Mouse (Mus musculus) midbrain, embryonic 13.5 days (tissue): ENCODE results near the gene Dusp2. TPM values are rescaled to one million over a fixed set of nuclear protein-coding genes. Genes with fewer than 3 reads are reported as not detected.
A peak's percentile ranks its signal among the peaks of the same experiment; 100 is the strongest.
"Not testable (repeated sequence)": the region's sequence is repeated elsewhere in the genome, so short reads cannot be mapped to it uniquely, and the experiment has no call there.

Experiments used
- ATAC-seq: fragments of 200-750 bp; cut with Nextera tagmentation; 2 replicates; pipeline ENCODE4 v1.8.0; 2017; ENCODE audit warnings: mild to moderate bottlenecking, moderate TSS enrichment, moderate library complexity
- H3K27ac ChIP-seq: fragments of 300-500 bp; sonication (generic); 2 replicates; pipeline ENCODE4 v1.5.1; 2015; ENCODE audit warnings: inconsistent platforms, mild to moderate bottlenecking, moderate library complexity
- H3K27me3 ChIP-seq: fragments of 300-500 bp; sonication (generic); 2 replicates; pipeline ENCODE4 v1.6.1; 2015; ENCODE audit warnings: mild to moderate bottlenecking, inconsistent platforms
- H3K36me3 ChIP-seq: fragments of 300-500 bp; sonication (generic); 2 replicates; pipeline ENCODE4 v1.6.1; 2015; ENCODE audit warnings: mild to moderate bottlenecking, inconsistent platforms
- H3K4me1 ChIP-seq: fragments of 300-500 bp; sonication (generic); replicated peaks from 2 replicates; pipeline ENCODE4 v1.6.1; 2015; ENCODE audit warnings: inconsistent platforms
- H3K4me2 ChIP-seq: fragments of 300-500 bp; sonication (generic); replicated peaks from 2 replicates; pipeline ENCODE4 v1.6.1; 2015; ENCODE audit warnings: moderate library complexity, mild to moderate bottlenecking, inconsistent platforms
- H3K4me3 ChIP-seq: fragments of 300-500 bp; sonication (generic); replicated peaks from 2 replicates; pipeline ENCODE4 v1.5.1; 2015; ENCODE audit warnings: mild to moderate bottlenecking, inconsistent platforms
- H3K9ac ChIP-seq: fragments of 300-500 bp; sonication (generic); replicated peaks from 2 replicates; pipeline ENCODE4 v1.6.1; 2015; ENCODE audit warnings: mild to moderate bottlenecking, inconsistent platforms
- H3K9me3 ChIP-seq: fragments of 300-500 bp; sonication (generic); 2 replicates; pipeline ENCODE4 v1.6.1; 2016; ENCODE audit warnings: mild to moderate bottlenecking, inconsistent platforms
- WGBS: fragments of 180-500 bp; shearing (Covaris S2); methylation state at CpG from one replicate; pipeline ENCODE4 v1.1.7; 2015; 5-methylcytosine and 5-hydroxymethylcytosine counted together
- polyA plus RNA-seq: library from polyadenylated mRNA; unstranded; fragments of >200 nt; fragmentation: Nextera tagmentation; extraction: Ambion mirVana; gene quantifications from 2 replicates; pipeline ENCODE4 v1.2.1, GENCODE M21; 2015

Dusp2 gene
- 4.3 and 4.4 TPM in 2 replicates for polyA plus RNA-seq

DNA sequence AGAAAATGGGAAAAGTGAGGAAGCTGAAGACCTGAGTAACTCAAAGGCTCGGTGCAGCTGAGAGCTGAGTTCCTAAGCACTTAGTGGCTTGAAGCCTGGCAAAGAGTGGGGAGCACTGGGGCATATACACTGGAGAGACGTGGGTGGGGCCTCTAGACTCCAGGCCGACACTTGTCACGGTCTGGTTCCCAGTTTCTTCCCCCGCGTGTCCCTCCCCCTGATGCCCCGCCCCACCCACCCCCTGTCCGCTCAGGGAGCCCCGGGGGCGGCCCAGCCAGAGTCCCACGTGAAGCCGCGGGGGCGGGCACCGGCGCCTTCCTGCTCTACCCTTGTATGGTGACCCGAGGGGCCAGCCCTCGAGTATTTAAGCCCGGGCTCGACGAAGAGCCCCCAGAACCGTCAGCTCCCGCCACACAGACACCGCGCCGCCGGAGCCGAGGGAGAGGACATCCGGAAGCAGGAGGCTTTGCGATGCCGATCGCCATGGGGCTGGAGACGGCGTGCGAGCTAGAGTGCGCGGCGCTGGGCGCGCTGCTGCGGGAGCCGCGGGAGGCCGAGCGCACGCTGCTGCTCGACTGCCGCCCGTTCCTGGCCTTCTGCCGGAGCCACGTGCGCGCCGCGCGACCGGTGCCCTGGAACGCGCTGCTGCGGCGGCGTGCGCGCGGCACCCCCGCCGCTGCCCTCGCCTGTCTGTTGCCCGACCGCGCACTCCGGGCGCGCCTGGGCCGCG lies at the start of gene Dusp2:
Gene Dusp2, plus strand, starts transcription at position 393 of the 730 bp plus-strand sequence.
- peaks cover 51% of the 10 kb centered on the region for H3K27me3 ChIP-seq
- peaks cover 13% of the 10 kb centered on the region for H3K4me1 ChIP-seq
- peak within 1 kb of the TSS; percentile 69 for H3K9ac ChIP-seq
- peak within 1 kb of the TSS; percentile 84 for H3K4me2 ChIP-seq
- no peaks in the 10 kb centered on the region for H3K36me3 ChIP-seq
- peak within 1 kb of the TSS; percentile 54 for H3K4me3 ChIP-seq
- ATAC-seq = peak; percentile 85
- no peak within 1 kb of the TSS for H3K27ac ChIP-seq
- no peaks in the 10 kb centered on the region for H3K9me3 ChIP-seq
- WGBS = under 1% methylated on average over 75 of the region's 76 CpGs

DNA sequence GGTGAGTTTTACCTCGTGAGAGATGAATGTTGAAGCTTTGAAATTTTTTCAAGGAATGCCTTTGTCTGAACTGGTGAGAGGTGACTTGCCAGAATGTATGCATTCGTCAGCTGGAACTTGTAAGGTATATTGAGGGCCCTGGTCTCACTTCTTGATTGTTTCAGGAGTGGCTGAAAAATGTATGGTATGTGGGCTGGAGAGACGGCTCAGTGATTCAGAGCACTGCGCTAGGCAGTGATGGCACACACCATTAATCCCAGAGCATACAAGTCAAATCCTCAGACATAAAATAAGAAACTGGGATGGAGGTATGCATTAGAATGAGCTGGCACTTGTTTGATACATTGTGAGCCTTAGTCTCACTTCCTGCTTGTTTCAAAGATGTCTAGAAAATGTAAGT lies 43.7 kb upstream of the Dusp2 start:
- peaks cover 76% of the 10 kb centered on the region for H3K36me3 ChIP-seq
- H3K9me3 ChIP-seq = no peaks in the 10 kb centered on the region
- H3K4me3 ChIP-seq = no peak overlapping the region
- no peaks in the 10 kb centered on the region for H3K4me1 ChIP-seq
- no peaks in the 10 kb centered on the region for H3K27me3 ChIP-seq
- H3K4me2 ChIP-seq = no peak overlapping the region
- WGBS = 87% methylated on average over 4 of the region's 4 CpGs
- no peak overlapping the region for H3K9ac ChIP-seq
- no peak for ATAC-seq
- no peak overlapping the region for H3K27ac ChIP-seq

DNA sequence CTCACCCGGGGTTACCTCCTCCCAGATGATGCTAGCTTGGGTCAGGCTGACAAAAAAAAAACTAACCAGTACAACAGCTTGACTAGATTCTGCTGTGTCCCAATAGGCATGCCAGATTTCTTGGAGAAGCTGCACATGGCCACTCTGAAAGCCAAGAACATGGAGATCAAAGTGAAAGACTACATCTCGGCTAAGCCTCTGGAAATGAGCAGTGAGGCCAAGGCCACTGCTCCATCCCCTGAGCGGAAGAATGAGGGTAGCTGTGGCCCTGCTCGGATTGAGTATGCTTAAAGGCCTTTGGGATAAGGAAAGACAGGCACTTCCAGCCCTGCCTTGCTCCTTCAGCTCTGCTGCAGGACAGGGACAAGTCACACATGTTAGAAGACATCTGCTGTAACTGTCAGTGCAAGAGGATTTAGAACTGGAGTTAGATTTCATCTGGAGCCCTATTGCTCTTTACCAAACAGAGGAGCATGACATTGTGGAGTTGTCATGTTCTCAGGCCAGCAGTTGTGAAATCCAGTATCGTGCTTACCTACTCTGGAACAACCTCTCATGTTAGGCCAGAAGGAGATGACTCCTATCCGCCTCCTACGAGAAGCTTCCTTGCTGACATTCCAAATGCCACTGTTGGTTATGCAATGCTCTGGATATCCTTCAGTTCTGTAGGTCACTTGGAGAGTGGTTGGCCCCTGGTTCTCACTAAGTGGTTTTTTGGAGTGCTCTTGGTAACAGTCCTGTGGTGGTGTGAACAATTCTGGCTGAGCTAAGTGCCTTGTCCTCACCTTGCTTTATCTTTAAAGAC lies 38.8 kb upstream of the Dusp2 start:
- no peak for ATAC-seq
- Histone ChIP-seq H3K4me1 (no peaks in the 10 kb centered on the region), H3K27me3 (no peaks in the 10 kb centered on the region), H3K9me3 (no peaks in the 10 kb centered on the region), H3K4me3 (no peak overlapping the region), H3K9ac (no peak overlapping the region), H3K27ac (no peak overlapping the region), H3K36me3 (peaks cover 90% of the 10 kb centered on the region), H3K4me2 (no peak overlapping the region)
- WGBS = 96% methylated on average over 7 of the region's 7 CpGs

DNA sequence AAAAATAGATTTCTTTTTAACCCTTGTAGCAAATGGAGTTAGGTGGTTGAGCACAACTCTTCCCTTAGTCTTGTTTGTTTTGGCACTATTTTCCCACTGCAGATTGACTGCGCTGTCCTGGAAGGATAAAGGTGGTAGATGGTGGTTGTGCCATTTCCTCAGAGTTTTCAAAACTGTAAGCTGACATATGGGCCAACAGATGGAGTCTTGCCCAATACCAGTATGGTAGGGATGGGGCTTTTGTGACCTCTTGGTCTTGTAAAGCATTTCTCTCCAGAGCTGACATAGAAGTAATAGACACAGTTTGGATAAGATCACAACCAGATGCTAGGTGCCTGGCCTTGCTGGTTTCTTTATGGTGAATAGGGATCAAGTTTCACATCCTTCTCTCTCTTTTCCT lies 37.9 kb upstream of the Dusp2 start:
- Histone ChIP-seq H3K4me2 (no peak overlapping the region), H3K9me3 (no peaks in the 10 kb centered on the region), H3K27ac (no peak overlapping the region), H3K9ac (no peak overlapping the region), H3K4me3 (no peak overlapping the region), H3K36me3 (peaks cover 81% of the 10 kb centered on the region), H3K27me3 (no peaks in the 10 kb centered on the region), H3K4me1 (no peaks in the 10 kb centered on the region)
- 100% methylated on average over 1 of the region's 1 CpGs for WGBS
- no peak for ATAC-seq

DNA sequence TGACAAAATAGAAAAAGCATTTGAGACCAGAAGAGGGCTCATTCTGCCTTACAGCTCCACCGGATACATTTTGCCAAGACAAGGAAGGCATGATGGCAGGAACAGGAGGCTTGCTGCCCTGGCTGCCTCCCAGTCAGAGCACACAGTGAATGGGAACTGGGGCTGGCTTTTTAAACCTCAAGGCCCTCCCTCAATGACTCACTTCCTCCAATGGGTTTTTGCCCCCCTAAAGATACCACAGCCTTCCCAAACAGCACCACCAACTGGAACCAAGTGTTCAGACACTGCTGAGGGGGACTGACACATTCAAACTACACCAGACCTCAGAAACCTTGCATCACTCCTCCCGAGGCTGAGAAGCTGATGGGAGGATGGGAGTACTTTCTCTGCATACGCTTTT lies 35.3 kb upstream of the Dusp2 start:
- Histone ChIP-seq H3K9me3 (no peaks in the 10 kb centered on the region), H3K4me2 (no peak overlapping the region), H3K36me3 (peaks cover 57% of the 10 kb centered on the region), H3K9ac (no peak overlapping the region), H3K4me1 (no peaks in the 10 kb centered on the region), H3K27me3 (no peaks in the 10 kb centered on the region), H3K27ac (no peak overlapping the region), H3K4me3 (no peak overlapping the region)
- 77% methylated on average over 3 of the region's 3 CpGs for WGBS
- ATAC-seq = no peak

DNA sequence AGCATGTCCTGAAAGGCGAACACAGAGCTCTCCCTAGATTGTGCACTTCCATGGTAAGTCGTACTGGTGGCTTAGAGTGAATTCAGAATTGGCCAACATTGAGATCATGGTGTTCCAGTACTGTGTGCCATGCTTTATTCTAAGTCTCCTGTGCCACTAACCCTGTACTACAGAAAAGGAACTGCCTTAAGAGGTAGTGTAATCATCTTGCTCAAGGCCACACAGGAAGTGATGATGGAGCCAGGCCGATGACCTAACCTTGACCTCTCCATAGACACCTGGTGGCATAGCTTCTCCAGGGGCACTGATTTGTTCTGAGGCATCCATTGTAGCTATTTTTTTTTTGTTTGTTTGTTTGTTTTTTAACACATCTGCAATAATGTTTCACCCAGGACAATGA lies 34.1 kb upstream of the Dusp2 start:
- 90% methylated on average over 3 of the region's 3 CpGs for WGBS
- H3K9ac ChIP-seq = no peak overlapping the region
- H3K4me3 ChIP-seq = no peak overlapping the region
- no peak overlapping the region for H3K27ac ChIP-seq
- no peaks in the 10 kb centered on the region for H3K4me1 ChIP-seq
- no peak overlapping the region for H3K4me2 ChIP-seq
- no peak for ATAC-seq
- H3K36me3 ChIP-seq = peaks cover 46% of the 10 kb centered on the region
- no peaks in the 10 kb centered on the region for H3K9me3 ChIP-seq
- H3K27me3 ChIP-seq = no peaks in the 10 kb centered on the region

DNA sequence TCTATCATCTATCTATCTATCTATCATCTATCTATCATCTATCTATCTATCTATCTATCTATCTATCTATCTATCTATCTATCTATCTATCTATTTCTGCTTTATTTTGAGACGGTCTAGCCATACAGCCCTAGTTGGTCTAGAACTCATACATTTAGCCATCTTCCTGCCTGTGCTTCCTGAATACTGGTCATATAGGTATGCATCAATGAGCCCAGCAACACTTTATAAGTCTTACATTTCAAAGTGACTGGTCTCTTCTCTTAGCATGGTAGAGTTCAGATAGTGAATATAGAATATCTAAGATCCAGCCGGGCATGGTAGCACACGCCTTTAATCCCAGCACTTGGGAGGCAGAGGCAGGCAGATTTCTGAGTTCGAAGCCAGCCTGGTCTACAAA lies 31.8 kb upstream of the Dusp2 start:
- not testable (repeated sequence) for H3K27ac ChIP-seq, H3K27me3 ChIP-seq, ATAC-seq, H3K4me2 ChIP-seq, H3K4me1 ChIP-seq, H3K4me3 ChIP-seq, H3K9me3 ChIP-seq, H3K9ac ChIP-seq
- H3K36me3 ChIP-seq = peaks cover 22% of the 10 kb centered on the region
- WGBS = 96% methylated on average over 4 of the region's 4 CpGs

DNA sequence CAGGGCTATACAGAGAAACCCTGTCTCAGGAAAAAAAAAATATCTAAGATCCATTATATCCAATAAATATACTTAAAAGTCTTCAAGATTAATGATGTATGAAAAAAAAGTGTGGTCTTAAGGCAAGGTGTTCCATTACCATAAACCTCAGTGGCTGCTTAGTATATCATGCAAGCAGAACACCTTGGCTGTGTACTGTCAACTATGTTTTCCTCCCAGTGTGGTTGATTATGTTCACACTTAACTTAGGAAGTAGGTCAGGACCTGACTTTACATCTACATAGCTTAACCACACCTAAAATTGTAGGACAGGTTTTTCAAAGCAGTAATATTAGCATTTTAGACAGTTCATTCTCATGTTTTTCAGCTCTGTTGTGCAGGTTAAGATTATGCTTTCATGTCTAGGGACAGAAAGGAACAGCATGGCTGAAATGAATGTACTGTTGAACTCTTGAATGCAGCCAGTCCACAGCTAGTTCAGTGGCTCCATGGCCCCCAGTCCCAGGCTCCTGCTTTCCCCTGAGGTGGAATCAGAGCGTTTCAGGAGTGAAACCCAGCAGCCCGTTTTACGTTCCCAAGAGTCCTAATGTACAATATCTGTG lies 31.2 kb upstream of the Dusp2 start:
- ATAC-seq = no peak
- H3K4me2 ChIP-seq = no peak overlapping the region
- H3K9me3 ChIP-seq = no peaks in the 10 kb centered on the region
- no peaks in the 10 kb centered on the region for H3K4me1 ChIP-seq
- no peaks in the 10 kb centered on the region for H3K27me3 ChIP-seq
- H3K36me3 ChIP-seq = peaks cover 17% of the 10 kb centered on the region
- H3K4me3 ChIP-seq = no peak overlapping the region
- no peak overlapping the region for H3K9ac ChIP-seq
- WGBS = 91% methylated on average over 3 of the region's 3 CpGs
- H3K27ac ChIP-seq = no peak overlapping the region

DNA sequence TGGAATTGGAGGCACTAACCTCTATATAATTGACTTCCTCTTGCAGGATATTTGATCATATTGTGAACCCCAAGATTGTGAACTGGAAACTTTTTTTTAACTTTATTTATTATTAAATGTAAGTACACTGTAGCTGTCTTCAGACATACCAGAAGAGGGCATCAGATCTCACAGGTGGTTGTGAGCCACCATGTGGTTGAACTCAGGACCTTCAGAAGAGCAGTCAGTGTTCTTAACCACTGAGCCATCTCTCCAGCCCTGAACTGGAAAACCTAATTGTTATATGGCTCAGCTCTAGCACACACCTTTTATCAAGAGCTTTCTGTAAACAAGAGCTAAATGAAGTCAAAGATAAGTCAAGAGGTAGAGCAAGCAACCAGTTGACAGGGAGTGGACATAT lies 29.8 kb upstream of the Dusp2 start:
- no peak overlapping the region for H3K27ac ChIP-seq
- no peak overlapping the region for H3K4me3 ChIP-seq
- ATAC-seq = no peak
- no peak overlapping the region for H3K4me2 ChIP-seq
- H3K9ac ChIP-seq = no peak overlapping the region
- H3K27me3 ChIP-seq = no peaks in the 10 kb centered on the region
- 0 out of 2 replicates have a peak, but pooled peaks cover 3% of the 10 kb centered on the region for H3K36me3 ChIP-seq
- no peaks in the 10 kb centered on the region for H3K4me1 ChIP-seq
- no peaks in the 10 kb centered on the region for H3K9me3 ChIP-seq

DNA sequence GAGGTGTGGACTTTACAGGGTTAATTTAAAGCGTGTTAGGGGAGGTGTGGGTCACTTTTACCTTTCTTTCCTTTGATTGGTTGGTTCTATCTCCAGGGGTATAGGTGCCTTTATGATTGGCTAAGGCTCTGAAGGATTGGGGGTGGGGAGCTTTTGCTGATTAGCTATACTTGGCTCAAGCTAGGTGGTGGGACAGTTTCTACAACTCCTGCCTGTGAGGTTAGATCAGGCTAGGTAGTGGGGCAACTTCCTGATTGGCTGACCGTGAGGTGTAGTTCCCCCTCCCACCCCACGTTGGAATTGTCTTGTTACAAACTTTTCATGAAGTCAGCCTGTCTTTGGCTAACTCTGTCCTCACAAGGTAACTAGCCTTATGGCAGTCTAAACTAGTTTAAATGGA lies 28.8 kb upstream of the Dusp2 start:
- Histone ChIP-seq H3K9ac (no peak overlapping the region), H3K9me3 (0 out of 2 replicates have a peak, but pooled peaks cover 2% of the 10 kb centered on the region), H3K27me3 (no peaks in the 10 kb centered on the region), H3K27ac (no peak overlapping the region), H3K4me2 (no peak overlapping the region), H3K4me1 (no peaks in the 10 kb centered on the region), H3K36me3 (no peaks in the 10 kb centered on the region), H3K4me3 (no peak overlapping the region)
- ATAC-seq = no peak
- WGBS = 48% methylated on average over 3 of the region's 3 CpGs

DNA sequence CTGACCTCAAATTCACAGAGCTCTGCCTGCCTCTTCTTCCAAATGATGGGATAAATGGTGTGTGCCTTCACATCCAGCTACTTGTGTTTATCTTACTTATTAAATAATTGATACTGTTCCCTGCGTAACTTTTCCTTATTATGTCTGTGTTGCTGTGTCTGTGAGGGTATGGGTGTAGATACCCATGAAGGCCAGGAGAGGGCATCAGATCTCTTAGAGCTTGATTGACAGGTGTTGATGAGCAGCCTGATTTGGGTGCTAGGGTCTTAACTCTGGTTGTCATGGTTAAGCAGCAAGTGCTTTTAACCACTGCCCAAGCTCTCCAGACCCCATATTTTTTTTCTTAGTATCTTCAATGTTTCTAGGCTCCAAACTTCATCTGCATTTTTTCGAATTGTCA lies 27.3 kb upstream of the Dusp2 start:
- no peak overlapping the region for H3K27ac ChIP-seq
- H3K4me3 ChIP-seq = no peak overlapping the region
- H3K36me3 ChIP-seq = no peaks in the 10 kb centered on the region
- no peaks in the 10 kb centered on the region for H3K27me3 ChIP-seq
- H3K4me1 ChIP-seq = no peaks in the 10 kb centered on the region
- ATAC-seq = no peak
- WGBS = 93% methylated on average over 2 of the region's 2 CpGs
- 0 out of 2 replicates have a peak, but pooled peaks cover 2% of the 10 kb centered on the region for H3K9me3 ChIP-seq
- no peak overlapping the region for H3K9ac ChIP-seq
- no peak overlapping the region for H3K4me2 ChIP-seq

DNA sequence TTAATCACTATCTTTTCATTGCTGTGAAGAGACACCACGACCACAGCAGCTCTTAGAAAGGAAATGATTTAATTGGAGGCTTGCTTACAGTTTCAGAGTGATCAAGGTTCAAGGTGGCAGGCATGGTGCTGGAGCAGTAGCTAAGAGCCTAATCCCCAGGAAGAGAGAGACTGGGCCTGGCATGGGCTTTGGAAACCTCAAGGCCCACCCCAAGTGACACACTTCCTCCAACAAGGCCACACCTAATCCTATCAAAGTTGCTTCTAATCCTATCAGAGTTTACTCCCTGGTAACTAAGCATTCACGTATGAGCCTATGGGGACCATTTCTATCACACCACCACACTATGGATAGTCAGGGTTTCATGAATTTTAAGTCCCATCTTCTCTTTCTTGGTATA lies 25.7 kb upstream of the Dusp2 start:
- WGBS = 63% methylated on average over 2 of the region's 2 CpGs
- Histone ChIP-seq H3K36me3 (no peaks in the 10 kb centered on the region), H3K27ac (no peak overlapping the region), H3K9me3 (0 out of 2 replicates have a peak, but pooled peaks cover 2% of the 10 kb centered on the region), H3K27me3 (no peaks in the 10 kb centered on the region), H3K4me2 (no peak overlapping the region), H3K9ac (no peak overlapping the region), H3K4me1 (no peaks in the 10 kb centered on the region), H3K4me3 (no peak overlapping the region)
- no peak for ATAC-seq
